Mouse (Mus musculus) adrenal gland, adult 8-10 months (tissue): ENCODE data around the gene Gm26602. TPM values are rescaled to one million over a fixed set of nuclear protein-coding genes. Genes with fewer than 3 reads are reported as not detected.

ENCODE experiments used
- DNase-seq: peaks from one replicate; pipeline ENCODE4 v3.0.0; 2022
- total RNA-seq, 4 experiments: library from RNA; stranded (reverse); gene quantifications; 2 replicates each; pipeline ENCODE4 v1.2.4; 2022

The Gm26602 gene
- total RNA-seq, 4 experiments from 2014 or later, result not detected

- no peak for DNase-seq
Observed at GRCm38 (mm10) chr10:79886054-79886453, 24.6 kb upstream of the Gm26602 start, which contains the start of gene Elane. Gene Elane (plus strand): TSS chr10:79886247.

GRCm38 (mm10) chr10:79886611-79887010 is 24.0 kb upstream of the Gm26602 start:
- no peak for DNase-seq

GRCm38 (mm10) chr10:79889386-79889785 is 21.3 kb upstream of the Gm26602 start:
- no peak for DNase-seq

- DNase-seq, result no peak
Observed at GRCm38 (mm10) chr10:79890670-79891069, 20.0 kb upstream of the Gm26602 start, which contains the start of gene Cfd. Gene Cfd (plus strand): TSS chr10:79890853.

GRCm38 (mm10) chr10:79892451-79893118 is 18.1 kb upstream of the Gm26602 start:
- DNase-seq, result peak; percentile 60

GRCm38 (mm10) chr10:79896306-79896705 is 14.3 kb upstream of the Gm26602 start:
- no peak for DNase-seq

- no peak for DNase-seq
Observed at GRCm38 (mm10) chr10:79896814-79897213, 13.8 kb upstream of the Gm26602 start.

- no peak for DNase-seq
Observed at GRCm38 (mm10) chr10:79897316-79898245, 13.1 kb upstream of the Gm26602 start.

GRCm38 (mm10) chr10:79900951-79901410 is 9.7 kb upstream of the Gm26602 start:
- DNase-seq, result no peak

GRCm38 (mm10) chr10:79906712-79907111 is 3.9 kb upstream of the Gm26602 start:
- DNase-seq, result no peak

- DNase-seq, result no peak
Observed at GRCm38 (mm10) chr10:79907415-79907814, 3.2 kb upstream of the Gm26602 start.

- peak; percentile 97 for DNase-seq
Observed at GRCm38 (mm10) chr10:79908167-79909091, 2.2 kb upstream of the Gm26602 start, which contains the start of gene Med16. Gene Med16 (minus strand): TSS chr10:79908923.

GRCm38 (mm10) chr10:79909092-79909922 is 1.3 kb upstream of the Gm26602 start:
- DNase-seq, result no peak

GRCm38 (mm10) chr10:79912412-79912811 is 1.8 kb downstream of the Gm26602 start:
- DNase-seq, result no peak

GRCm38 (mm10) chr10:79914131-79914947 is 3.7 kb downstream of the Gm26602 start:
- no peak for DNase-seq

GRCm38 (mm10) chr10:79914948-79915596 is 4.4 kb downstream of the Gm26602 start:
- no peak for DNase-seq

- no peak for DNase-seq
Observed at GRCm38 (mm10) chr10:79916081-79916480, 5.4 kb downstream of the Gm26602 start.

GRCm38 (mm10) chr10:79916808-79917531 is 6.3 kb downstream of the Gm26602 start, which contains the start of gene Kiss1r:
Gene Kiss1r (plus strand): TSS chr10:79916971.
- DNase-seq, result peak; percentile 78
